Mouse (Mus musculus): ENCODE data around the gene Fam166a.
"Not testable (repeated sequence)": the region's sequence is repeated elsewhere in the genome, so short reads cannot be mapped to it uniquely, and the experiment has no call there.

The Fam166a gene

GRCm38 (mm10) chr2:25241438-25241775 is 22.9 kb downstream of the Fam166a start:
- no peak for DNase-seq (ENCODE audit: low read depth, low spot score)

DNA sequence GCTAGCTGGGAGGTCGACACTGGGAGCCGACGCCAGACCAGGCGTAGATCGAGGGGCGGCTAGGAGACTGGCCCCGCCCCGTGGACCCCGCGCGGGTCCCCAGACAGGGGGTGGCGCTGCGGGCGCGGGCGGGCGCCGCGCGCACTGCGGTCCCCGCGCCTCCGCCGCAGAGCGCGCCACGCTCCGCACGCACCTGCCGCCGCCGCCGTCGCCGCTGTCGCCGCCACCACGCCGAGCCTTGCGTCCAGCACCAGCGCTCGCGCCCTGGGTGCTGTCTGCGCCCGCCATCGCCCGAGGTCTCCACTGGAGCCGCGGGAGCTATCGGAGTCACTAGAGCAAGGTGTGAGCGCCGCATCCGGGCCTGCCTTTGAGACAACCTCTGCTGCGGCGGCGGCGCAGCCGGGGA is 23.6 kb downstream of the Fam166a start, which contains the start of the genes Rnf208 and Cysrt1:
Rnf208 (plus strand) TSS at position 155 of the 406 bp plus-strand sequence.
Cysrt1 (minus strand) TSS at position 352 of the 406 bp plus-strand sequence.
- no peak for DNase-seq (ENCODE audit: low read depth, low spot score)

DNA sequence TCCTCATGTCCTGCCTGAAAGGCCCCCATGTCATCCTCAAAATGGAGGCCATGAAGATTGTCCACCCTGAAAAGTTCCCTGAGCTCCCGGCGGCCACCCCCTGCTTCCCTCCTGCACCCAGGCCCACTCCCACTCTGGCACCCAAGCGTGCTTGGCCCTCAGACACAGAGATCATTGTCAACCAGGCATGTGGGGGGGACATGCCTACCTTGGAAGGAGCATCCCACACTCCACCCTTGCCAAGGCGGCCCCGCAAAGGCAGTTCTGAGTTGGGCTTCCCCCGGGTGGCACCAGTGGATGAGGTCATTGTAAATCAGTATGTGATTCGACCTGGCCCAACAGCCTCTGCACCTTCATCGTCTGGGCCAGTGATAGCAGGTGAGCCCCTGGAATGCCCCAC is 24.8 kb downstream of the Fam166a start:
- no peak for DNase-seq (ENCODE audit: low read depth, low spot score)

GRCm38 (mm10) chr2:25244144-25244543 is 25.6 kb downstream of the Fam166a start:
- DNase-seq (ENCODE audit: low read depth, low spot score) = no peak

GRCm38 (mm10) chr2:25246183-25247072 is 27.9 kb downstream of the Fam166a start, which contains the start of gene AL732309.1:
Gene AL732309.1, minus strand, starts transcription at chr2:25246863.
- DNase-seq (ENCODE audit: low read depth, low spot score) = no peak

DNA sequence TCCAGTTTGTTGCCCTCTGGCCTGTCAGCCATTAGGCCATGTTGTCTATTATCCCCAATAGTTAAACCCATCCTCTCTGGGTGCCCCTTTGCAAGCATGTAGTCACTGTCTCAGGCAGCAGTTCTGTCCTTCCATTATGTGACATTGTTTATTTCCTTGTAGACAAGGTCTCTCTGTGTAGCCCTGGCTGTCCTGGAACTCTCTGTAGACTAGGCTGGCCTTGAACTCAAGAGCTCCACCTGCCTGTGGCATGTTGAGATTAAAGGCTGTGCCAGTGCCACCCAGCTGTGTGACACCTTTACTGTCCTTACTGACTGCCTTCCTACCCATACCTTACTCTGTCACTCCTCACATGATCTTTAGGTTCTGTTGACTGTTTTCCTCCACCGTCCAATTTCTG is 33.8 kb downstream of the Fam166a start:
- DNase-seq (ENCODE audit: low read depth, low spot score) = no peak

- DNase-seq (ENCODE audit: low read depth, low spot score) = peak; percentile 87
Observed at GRCm38 (mm10) chr2:25255284-25255779, 36.8 kb downstream of the Fam166a start, which contains the start of gene Tmem203. Gene Tmem203, plus strand, starts transcription at chr2:25255439.

GRCm38 (mm10) chr2:25256443-25257109 is 38.0 kb downstream of the Fam166a start:
- not testable (repeated sequence) for DNase-seq (ENCODE audit: low read depth, low spot score)

GRCm38 (mm10) chr2:25257250-25257649 is 38.7 kb downstream of the Fam166a start:
- DNase-seq (ENCODE audit: low read depth, low spot score) = not testable (repeated sequence)

GRCm38 (mm10) chr2:25258887-25259286 is 40.3 kb downstream of the Fam166a start:
- DNase-seq (ENCODE audit: low read depth, low spot score) = no peak

DNA sequence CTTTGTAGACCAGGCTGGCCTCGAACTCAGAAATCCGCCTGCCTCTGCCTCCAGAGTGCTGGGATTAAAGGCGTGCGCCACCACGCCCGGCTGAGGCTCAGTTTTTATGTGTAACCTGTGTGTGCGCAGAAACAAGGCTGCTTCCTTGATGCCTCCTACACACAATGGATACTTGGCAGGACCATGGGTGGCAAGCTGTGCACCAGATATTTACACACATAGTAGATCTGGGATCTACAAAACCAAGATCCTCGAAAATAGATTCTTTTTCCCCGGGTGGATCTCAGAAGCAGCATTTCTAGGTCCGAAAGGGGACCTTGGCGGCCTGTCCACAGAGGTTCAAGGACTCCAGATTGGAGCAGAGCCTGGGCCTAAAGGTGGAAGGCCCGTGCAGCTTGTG is 43.3 kb downstream of the Fam166a start:
- no peak for DNase-seq (ENCODE audit: low read depth, low spot score)

DNA sequence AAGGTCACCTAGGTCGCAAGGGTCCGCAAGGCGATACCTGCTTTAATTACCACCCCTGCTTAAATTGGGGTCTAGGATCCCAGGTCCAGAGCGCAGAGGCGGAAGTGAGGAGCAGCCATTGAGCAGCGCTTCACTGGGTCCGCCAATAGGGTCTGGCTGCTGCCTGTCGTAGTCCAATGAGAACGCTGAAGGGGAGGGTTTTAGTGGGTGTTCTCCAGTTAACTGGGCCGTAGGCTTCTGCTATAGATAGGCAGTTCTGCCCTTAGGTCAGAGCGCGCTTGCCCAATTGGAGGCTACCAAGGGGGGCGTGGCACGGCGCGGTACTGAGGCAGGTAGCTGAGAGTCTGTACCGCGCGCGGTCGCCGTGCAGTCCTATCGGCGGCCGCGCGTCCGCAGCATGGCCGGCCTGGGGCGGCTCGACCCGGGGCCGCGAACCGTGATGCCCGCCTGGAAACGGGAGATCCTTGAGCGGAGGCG is 43.8 kb downstream of the Fam166a start, which contains the start of gene Tprn:
Tprn (plus strand) TSS at position 328 of the 477 bp plus-strand sequence.
- DNase-seq (ENCODE audit: low read depth, low spot score) = peak; percentile 87

DNA sequence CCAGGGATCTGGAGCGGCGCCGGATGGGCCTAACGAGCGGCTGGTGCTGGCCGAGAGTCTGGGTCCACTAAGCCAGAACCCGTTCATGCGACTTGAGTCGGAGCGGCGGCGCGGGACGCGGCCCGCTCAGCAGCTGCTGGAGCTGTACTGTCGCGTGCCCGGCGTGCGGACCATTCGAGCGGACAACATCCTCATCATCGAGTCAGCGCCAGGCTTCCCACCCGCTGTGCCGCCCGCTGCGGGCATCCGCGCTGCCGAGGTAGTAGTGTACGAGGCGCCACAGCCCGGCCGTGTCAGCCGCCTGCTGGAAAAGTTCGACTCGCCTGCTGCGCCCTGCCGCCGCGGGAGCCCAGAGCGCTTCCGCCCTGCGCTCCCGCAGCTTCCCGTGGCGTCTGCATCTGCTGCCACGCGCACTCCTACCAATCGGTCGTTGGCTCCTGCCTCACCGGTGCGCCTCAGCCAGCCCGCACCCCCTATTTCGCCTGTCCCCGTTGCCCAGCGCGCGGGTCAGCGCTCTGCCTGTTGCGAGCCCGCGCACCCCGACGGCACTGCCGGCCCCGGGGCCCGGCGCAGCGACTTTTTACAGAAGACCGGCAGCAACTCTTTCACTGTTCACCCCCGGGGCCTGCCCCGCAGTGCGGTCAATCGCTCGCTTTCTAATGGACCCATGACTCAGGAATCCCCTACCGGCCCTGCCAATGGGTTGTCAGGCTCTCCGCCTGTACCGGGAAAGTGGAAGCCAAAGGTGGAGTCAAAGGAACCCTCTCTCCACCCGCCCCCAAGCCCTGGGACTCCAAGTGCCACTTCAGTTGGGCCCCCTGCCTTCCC is 44.5 kb downstream of the Fam166a start:
- DNase-seq (ENCODE audit: low read depth, low spot score) = no peak

GRCm38 (mm10) chr2:25263623-25264285 is 45.2 kb downstream of the Fam166a start:
- DNase-seq (ENCODE audit: low read depth, low spot score) = no peak

GRCm38 (mm10) chr2:25264286-25264660 is 45.7 kb downstream of the Fam166a start:
- DNase-seq (ENCODE audit: low read depth, low spot score) = no peak

DNA sequence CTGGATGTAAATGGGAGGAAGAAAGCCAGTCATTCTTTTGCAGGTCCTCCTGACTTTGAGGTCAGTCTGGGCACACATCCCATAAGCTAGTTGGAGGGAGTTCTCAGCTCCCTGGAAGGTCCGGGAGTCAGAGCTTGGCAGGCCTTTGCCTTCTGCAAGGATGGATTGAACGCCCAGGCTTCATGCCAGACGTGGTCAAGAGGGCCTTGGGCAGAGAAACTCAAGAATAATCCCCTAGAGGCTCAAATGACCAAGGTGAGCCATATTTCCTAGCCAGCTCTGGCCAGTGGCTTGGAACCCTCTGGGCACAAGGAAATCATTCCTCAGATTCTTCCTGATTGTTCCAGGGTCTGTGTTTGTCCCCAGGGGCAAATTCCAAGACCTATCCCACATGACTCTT is 46.3 kb downstream of the Fam166a start:
- no peak for DNase-seq (ENCODE audit: low read depth, low spot score)

GRCm38 (mm10) chr2:25265897-25266656 is 47.5 kb downstream of the Fam166a start:
- DNase-seq (ENCODE audit: low read depth, low spot score) = no peak

GRCm38 (mm10) chr2:25266720-25267119 is 48.2 kb downstream of the Fam166a start:
- DNase-seq (ENCODE audit: low read depth, low spot score) = no peak

GRCm38 (mm10) chr2:25267241-25267640 is 48.7 kb downstream of the Fam166a start:
- DNase-seq (ENCODE audit: low read depth, low spot score) = no peak

DNA sequence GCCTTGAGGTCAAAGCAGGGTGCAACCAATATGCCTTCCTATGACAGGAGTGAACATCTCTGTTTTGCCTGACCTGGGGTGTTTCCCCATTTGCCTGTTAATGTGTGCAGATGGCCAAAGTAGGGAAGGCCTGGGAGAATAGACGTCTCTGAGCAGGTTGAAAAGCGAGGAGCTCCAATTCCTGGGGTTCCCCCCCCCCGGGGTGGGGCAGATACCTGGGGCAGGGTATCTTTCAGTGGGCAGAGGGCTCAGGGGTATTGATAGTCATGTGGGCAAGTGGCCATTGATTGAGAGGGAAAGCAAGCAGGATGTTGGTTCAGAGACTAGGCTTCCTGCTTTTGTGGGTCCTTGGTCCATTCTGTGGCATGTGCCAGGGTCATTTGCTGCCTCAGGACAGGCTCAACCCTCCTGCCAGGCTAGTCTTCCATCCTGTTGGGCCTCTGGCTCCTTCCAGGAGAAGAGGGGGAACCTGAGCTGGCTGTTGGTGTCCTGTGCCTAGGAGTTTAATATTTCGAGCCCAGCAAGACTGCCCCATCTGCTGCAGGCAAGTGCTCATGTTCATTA is 49.3 kb downstream of the Fam166a start:
- no peak for DNase-seq (ENCODE audit: low read depth, low spot score)
